Mouse (Mus musculus) embryonic fibroblast, embryonic 13.5 days (primary cell): ENCODE measurements around the gene Eml4.

ENCODE experiments used
- CTCF ChIP-seq: IDR thresholded peaks from 2 replicates; pipeline ENCODE4 v1.5.1; 2011; ENCODE audit warnings: mild to moderate bottlenecking, control low read depth, low read length, moderate library complexity, borderline replicate concordance; ENCODE audit not compliant: insufficient read depth
- POLR2A ChIP-seq: IDR thresholded peaks from 2 replicates; pipeline ENCODE4 v1.6.1; 2011; ENCODE audit warnings: low read depth, mild to moderate bottlenecking, control low read depth, low read length, moderate library complexity

GRCm38 (mm10) chr17:83312244-83312918 is 38.4 kb upstream of the Eml4 start:
- TF ChIP-seq CTCF (no peak), POLR2A (no peak)
